Mouse (Mus musculus): ENCODE measurements around the gene Tnfrsf14. TPM values are rescaled to one million over a fixed set of nuclear protein-coding genes. Genes with fewer than 3 reads are reported as not detected.

The Tnfrsf14 gene
- polyA plus RNA-seq (2012; rRNA removed): 9.2 and 12.1 TPM in 2 replicates

GRCm38 (mm10) chr4:154928395-154929087 is at the start of gene Tnfrsf14:
Gene Tnfrsf14 (minus strand): TSS chr4:154928563.

GRCm38 (mm10) chr4:154963901-154964580 is 35.7 kb upstream of the Tnfrsf14 start, which contains the start of gene Pank4:
Gene Pank4 (plus strand): TSS chr4:154964123.

GRCm38 (mm10) chr4:154960690-154961225 is 32.4 kb upstream of the Tnfrsf14 start, which contains the start of gene Hes5:
Gene Hes5 (plus strand): TSS chr4:154960923.

GRCm38 (mm10) chr4:154898506-154899446 is 29.6 kb downstream of the Tnfrsf14 start, which contains the start of gene Fam213b:
Gene Fam213b (minus strand): TSS chr4:154899135.

Other genes starting within 250 kb of the Tnfrsf14 start
- gene Ttc34, start 91.1 kb downstream of the Tnfrsf14 start, polyA plus RNA-seq (2012; rRNA removed): 0.16 TPM in 2 replicates
- 0.15 and 0.19 TPM in 2 replicates for gene Mmel1, start 59.0 kb downstream of the Tnfrsf14 start, polyA plus RNA-seq (2012; rRNA removed)
- gene Fam213b, start 29.4 kb downstream of the Tnfrsf14 start, polyA plus RNA-seq (2012; rRNA removed): 34.6 and 43.9 TPM in 2 replicates
- 155 and 305 TPM in 2 replicates for gene Hes5, start 32.4 kb upstream of the Tnfrsf14 start, polyA plus RNA-seq (2012; rRNA removed)
- gene Pank4, start 35.6 kb upstream of the Tnfrsf14 start, polyA plus RNA-seq (2012; rRNA removed): 78.6 and 88.9 TPM in 2 replicates
- gene Plch2, start 128.2 kb upstream of the Tnfrsf14 start, polyA plus RNA-seq (2012; rRNA removed): 3.1 and 3.2 TPM in 2 replicates
- 20.0 and 21.1 TPM in 2 replicates for gene Pex10, start 138.5 kb upstream of the Tnfrsf14 start, polyA plus RNA-seq (2012; rRNA removed)
- 79.2 and 100 TPM in 2 replicates for gene Rer1, start 157.8 kb upstream of the Tnfrsf14 start, polyA plus RNA-seq (2012; rRNA removed)
- gene Morn1, start 158.0 kb upstream of the Tnfrsf14 start, polyA plus RNA-seq (2012; rRNA removed): 5.6 and 6.1 TPM in 2 replicates